Mouse (Mus musculus): ENCODE results near the gene Slc44a5.

DNA sequence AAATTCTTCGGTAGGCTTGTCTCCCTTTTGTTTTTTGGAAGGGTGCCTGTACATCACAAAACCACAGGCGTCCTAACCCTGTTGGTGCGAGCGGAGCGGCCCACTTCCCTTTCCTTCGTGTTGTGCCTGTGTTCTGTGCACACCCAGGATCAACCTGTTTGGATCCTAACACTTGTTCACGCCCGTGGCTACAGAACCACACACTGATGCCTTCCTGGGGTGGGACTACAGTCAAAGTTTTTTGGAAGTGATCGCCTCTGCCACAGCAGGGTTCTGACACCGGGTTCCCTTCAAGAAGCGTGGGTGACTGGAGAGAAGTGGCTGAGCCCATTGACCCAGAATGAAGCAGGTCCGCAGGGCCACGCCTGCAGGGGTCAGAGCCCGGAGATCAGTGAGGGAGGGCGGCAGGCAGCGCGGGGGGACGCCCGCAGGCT lies 29.3 kb upstream of the Slc44a5 start:
- no peak for TF ChIP-seq POLR2A (IDR thresholded peaks at IDR 0.05; ENCODE audit: borderline replicate concordance, extremely low read depth, low read depth, low read length)
- TF ChIP-seq CTCF (IDR thresholded peaks at IDR 0.05; ENCODE audit: insufficient read depth, low read length), result no peak
